Mouse (Mus musculus) heart, adult 2 months (tissue): ENCODE data around the gene St6galnac5.

Experiments
- CTCF ChIP-seq: fragments of 200-600 bp; IDR thresholded peaks from 2 replicates; pipeline ENCODE4 v1.8.1; 2022; ENCODE audit warnings: antibody characterized with exemption, mild to moderate bottlenecking, moderate library complexity
- EP300 ChIP-seq: fragments of 200-500 bp; IDR thresholded peaks from 2 replicates; pipeline ENCODE4 v1.6.1; 2011; ENCODE audit warnings: low read depth, low read length, control low read depth; ENCODE audit not compliant: insufficient read depth

DNA sequence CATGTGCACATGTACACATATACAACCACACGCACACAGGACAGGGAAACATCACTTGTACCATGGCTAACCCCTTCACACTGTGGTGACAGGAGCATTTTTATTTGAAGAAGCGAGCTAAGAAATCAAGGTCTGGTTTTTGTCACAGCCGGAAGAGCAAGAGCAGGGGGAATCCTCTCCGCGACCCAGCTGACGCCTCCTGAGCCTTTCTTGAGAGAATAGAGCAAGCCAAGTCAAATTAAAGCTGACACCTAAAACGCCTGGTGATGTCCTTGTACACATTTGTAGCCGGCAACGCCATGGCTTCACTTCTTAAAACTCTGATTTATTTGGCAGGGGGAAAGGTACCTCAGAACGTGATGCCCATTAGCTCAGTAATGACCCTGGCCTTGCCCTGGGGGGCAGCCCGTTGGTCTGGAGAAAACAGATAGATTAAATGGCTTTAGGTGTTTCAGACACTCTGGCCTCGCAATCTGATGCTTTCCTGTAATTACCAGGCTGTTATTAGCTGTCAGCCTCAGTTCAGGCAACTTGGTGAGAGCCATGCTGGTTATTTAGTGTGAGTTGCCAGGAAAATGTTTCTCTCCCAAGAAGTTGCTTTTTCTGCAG, 126.9 kb downstream of the St6galnac5 start:
- TF ChIP-seq CTCF (no peak), EP300 (no peak)
